Comparison of ENCODE assay signal across 13 mouse cellular contexts in the genomic region with DNA sequence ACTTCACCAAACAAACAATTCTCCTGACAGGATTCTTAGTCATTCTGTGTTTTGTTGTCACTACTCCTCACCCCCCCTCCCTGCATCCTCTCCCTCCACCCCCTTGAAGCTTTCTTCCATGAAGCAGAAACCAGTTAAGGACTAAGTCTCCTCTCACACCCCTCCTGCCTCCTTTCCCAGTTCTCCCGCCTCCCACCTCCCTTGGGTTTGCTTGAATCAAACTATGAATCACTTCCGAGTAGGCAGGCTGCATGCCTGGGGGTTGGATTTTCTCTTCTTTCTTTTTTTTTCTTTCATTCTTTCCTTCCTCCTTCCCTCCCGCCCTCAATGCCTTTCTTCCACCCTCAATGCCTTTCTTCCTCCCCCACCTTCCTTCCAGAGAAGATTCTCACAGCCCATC.
DNase-seq lines count a peak whose midpoint lies in the region; ATAC-seq lines count a peak whose summit lies in the region.
"Had no signal": no experiment of that assay in that cellular context is flagged by ENCODE, and none has a peak within 500 bp of the region (broad histone marks: within the 10 kb centered on the region; RNA-seq: fewer than 3 reads in every experiment).

No protein-coding gene starts in this region.

- H3K9me3 ChIP-seq in liver, embryonic 16.5 days (replicated peaks; ENCODE audit: control insufficient read depth, low read length), result no peaks in the 10 kb centered on the region
- H3K9me3 ChIP-seq in liver, embryonic 11.5 days (ENCODE audit: control insufficient read depth, low read length), result no peaks in the 10 kb centered on the region
- H3K9me3 ChIP-seq in midbrain, embryonic 13.5 days, result no peaks in the 10 kb centered on the region
- H3K9me3 ChIP-seq: forebrain, embryonic 13.5 days had no signal

- peak overlapping the region; percentile 48; the same call in 1 of the 2 replicates for H3K27ac ChIP-seq in liver, embryonic 16.5 days (ENCODE audit: low read length)
- H3K27ac ChIP-seq in liver, embryonic 11.5 days (ENCODE audit: low read depth, low read length), result no peak overlapping the region
- H3K27ac ChIP-seq in midbrain, embryonic 13.5 days, result no peak overlapping the region
- H3K27ac ChIP-seq: forebrain, embryonic 13.5 days had no signal

- intact Hi-C loops in left cerebral cortex, postnatal 14 days (cut with DNase I), result no loop called here

- H3K4me1 ChIP-seq in liver, embryonic 16.5 days (ENCODE audit: control insufficient read depth, low read depth, low read length), result peaks cover 5% of the 10 kb centered on the region
- peaks cover 29% of the 10 kb centered on the region for H3K4me1 ChIP-seq in liver, embryonic 11.5 days (replicated peaks; ENCODE audit: control insufficient read depth, insufficient read depth, low read length)
- no peaks in the 10 kb centered on the region for H3K4me1 ChIP-seq in midbrain, embryonic 13.5 days (replicated peaks)

- H3K4me3 ChIP-seq in liver, embryonic 16.5 days (ENCODE audit: low read depth, low read length), result no peak overlapping the region
- H3K4me3 ChIP-seq in liver, embryonic 11.5 days (ENCODE audit: low read depth, low read length), result no peak overlapping the region
- no peak overlapping the region for H3K4me3 ChIP-seq in midbrain, embryonic 13.5 days (replicated peaks)
- H3K4me3 ChIP-seq: forebrain, embryonic 13.5 days had no signal

- DNase-seq in frontal cortex, adult 2 months (ENCODE audit: extremely low spot score in 1 of 2, low spot score in 1 of 2), result peak; percentile 44 to 82
- no peak for DNase-seq in frontal cortex, postnatal 10 days (ENCODE audit: low spot score in 2 of 2)
- no peak for DNase-seq in liver, embryonic 11.5 days (ENCODE audit: low spot score)
- peak; percentile 84 for DNase-seq in NIH3T3 (ENCODE audit: low read depth)
- DNase-seq in left cerebral cortex, postnatal 14 days (ENCODE audit: low spot score in 2 of 2), result peak; percentile 47 to 60
- DNase-seq: adrenal gland, adult 8-10 months; cerebellum, postnatal 36 days had no signal

- WGBS in liver, embryonic 16.5 days (ENCODE audit: insufficient replicate concordance), result 44% methylated on average over 3 of the region's 3 CpGs
- WGBS in liver, embryonic 11.5 days, result 70% methylated on average over 3 of the region's 3 CpGs
- 78% methylated on average over 3 of the region's 3 CpGs for WGBS in midbrain, embryonic 13.5 days

- no peaks in the 10 kb centered on the region for H3K36me3 ChIP-seq in liver, embryonic 16.5 days (ENCODE audit: control insufficient read depth, insufficient read depth)
- H3K36me3 ChIP-seq in liver, embryonic 11.5 days (ENCODE audit: control insufficient read depth, insufficient read depth, low read length), result no peaks in the 10 kb centered on the region
- H3K36me3 ChIP-seq in midbrain, embryonic 13.5 days, result no peaks in the 10 kb centered on the region

- no peak for ATAC-seq in liver, embryonic 16.5 days (ENCODE audit: low read depth)
- no peak for ATAC-seq in liver, embryonic 11.5 days (replicated peaks; ENCODE audit: low FRiP score)
- ATAC-seq in monocyte, adult 5-6 weeks (replicated peaks; ENCODE audit: insufficient number of reproducible peaks, low FRiP score, low TSS enrichment, poor library complexity, severe bottlenecking), result no peak
- no peak for ATAC-seq in midbrain, embryonic 13.5 days
- ATAC-seq: forebrain, embryonic 13.5 days had no signal

- no peak overlapping the region for H3K9ac ChIP-seq in liver, embryonic 16.5 days (ENCODE audit: low read depth, low read length)
- H3K9ac ChIP-seq in liver, embryonic 11.5 days (ENCODE audit: low read depth, low read length), result no peak overlapping the region
- no peak overlapping the region for H3K9ac ChIP-seq in midbrain, embryonic 13.5 days (replicated peaks)
- H3K9ac ChIP-seq: forebrain, embryonic 13.5 days had no signal

- H3K4me2 ChIP-seq in liver, embryonic 16.5 days (ENCODE audit: low read depth, low read length), result no peak overlapping the region
- H3K4me2 ChIP-seq in liver, embryonic 11.5 days, result no peak overlapping the region
- H3K4me2 ChIP-seq in midbrain, embryonic 13.5 days (replicated peaks), result no peak overlapping the region
- H3K4me2 ChIP-seq: forebrain, embryonic 13.5 days; midbrain, embryonic 11.5 days had no signal

- H3K27me3 ChIP-seq in liver, embryonic 16.5 days (ENCODE audit: control insufficient read depth, insufficient read depth, low read depth, low read length), result no peaks in the 10 kb centered on the region
- no peaks in the 10 kb centered on the region for H3K27me3 ChIP-seq in liver, embryonic 11.5 days (replicated peaks; ENCODE audit: control insufficient read depth, insufficient read depth, low read length)
- H3K27me3 ChIP-seq in midbrain, embryonic 13.5 days, result no peaks in the 10 kb centered on the region
- H3K27me3 ChIP-seq: CH12.LX; forebrain, embryonic 13.5 days had no signal

Comparison
In these comparisons a context has a peak if more than half of its experiments do, and no peak if none do; other contexts are left out.
1. DNase-seq: peak in frontal cortex, adult 2 months (2 of 2), NIH3T3 (single experiment) and left cerebral cortex, postnatal 14 days (2 of 2); none in frontal cortex, postnatal 10 days (0 of 2) and liver, embryonic 11.5 days (single experiment).